Mouse (Mus musculus) intestine, embryonic 16.5 days (tissue): ENCODE measurements around the gene Negr1. TPM values are rescaled to one million over a fixed set of nuclear protein-coding genes. Genes with fewer than 3 reads are reported as not detected.

Source experiments
- ATAC-seq: fragments of 200-750 bp; cut with Nextera tagmentation; 2 replicates; pipeline ENCODE4 v1.8.0; 2017; ENCODE audit warnings: moderate TSS enrichment, moderate library complexity
- H3K27ac ChIP-seq: fragments of 300-500 bp; sonication (generic); 2 replicates; pipeline ENCODE4 v1.5.1; 2014; ENCODE audit warnings: mild to moderate bottlenecking, low read length
- H3K27me3 ChIP-seq: fragments of 300-500 bp; sonication (generic); replicated peaks from 2 replicates; pipeline ENCODE4 v1.6.1; 2014; ENCODE audit warnings: low read length, control low read depth, mixed read lengths; ENCODE audit not compliant: control insufficient read depth, insufficient read depth
- H3K36me3 ChIP-seq: fragments of 300-500 bp; sonication (generic); 2 replicates; pipeline ENCODE4 v1.6.1; 2014; ENCODE audit warnings: low read length, control low read depth; ENCODE audit not compliant: control insufficient read depth, insufficient read depth
- H3K4me1 ChIP-seq: fragments of 300-500 bp; sonication (generic); 2 replicates; pipeline ENCODE4 v1.6.1; 2014; ENCODE audit warnings: low read length, control low read depth, mixed read lengths; ENCODE audit not compliant: control insufficient read depth, insufficient read depth
- H3K4me2 ChIP-seq: fragments of 300-500 bp; sonication (generic); 2 replicates; pipeline ENCODE4 v1.6.1; 2014; ENCODE audit warnings: low read depth, low read length, control low read depth
- H3K4me3 ChIP-seq: fragments of 300-500 bp; sonication (generic); 2 replicates; pipeline ENCODE4 v1.5.1; 2014; ENCODE audit warnings: mild to moderate bottlenecking, low read length
- H3K9ac ChIP-seq: fragments of 300-500 bp; sonication (generic); 2 replicates; pipeline ENCODE4 v1.6.1; 2014; ENCODE audit warnings: low read depth, low read length
- H3K9me3 ChIP-seq: fragments of 300-500 bp; sonication (generic); 2 replicates; pipeline ENCODE4 v1.6.1; 2016; ENCODE audit warnings: low read length, control low read depth; ENCODE audit not compliant: control insufficient read depth
- WGBS: fragments of 180-500 bp; shearing (Covaris S2); extraction: QIAGEN DNeasy Blood & Tissue Kit; methylation state at CpG from one replicate; pipeline ENCODE4 v1.1.7; 2014; 5-methylcytosine and 5-hydroxymethylcytosine counted together
- polyA plus RNA-seq: library from polyadenylated mRNA; unstranded; fragments of >200 nt; fragmentation: Nextera tagmentation; extraction: Ambion mirVana; gene quantifications from 2 replicates; pipeline ENCODE4 v1.2.1, GENCODE M21; 2015

Gene Negr1
- polyA plus RNA-seq, 1 experiment from 2014 or later = 2.5 TPM

GRCm38 (mm10) chr3:156987113-156987512 lies 425.5 kb downstream of the Negr1 start:
- Histone ChIP-seq H3K36me3 (no peaks in the 10 kb centered on the region), H3K9ac (no peak overlapping the region), H3K27ac (no peak overlapping the region), H3K4me3 (no peak overlapping the region), H3K27me3 (no peaks in the 10 kb centered on the region), H3K9me3 (no peaks in the 10 kb centered on the region), H3K4me1 (no peaks in the 10 kb centered on the region), H3K4me2 (no peak overlapping the region)
- 96% methylated on average over 3 of the region's 3 CpGs for WGBS
- no peak for ATAC-seq

- no peak overlapping the region for H3K9ac ChIP-seq
- H3K4me1 ChIP-seq = no peaks in the 10 kb centered on the region
- H3K27me3 ChIP-seq = no peaks in the 10 kb centered on the region
- ATAC-seq = no peak
- no peaks in the 10 kb centered on the region for H3K36me3 ChIP-seq
- H3K4me2 ChIP-seq = no peak overlapping the region
- H3K9me3 ChIP-seq = no peaks in the 10 kb centered on the region
- no peak overlapping the region for H3K4me3 ChIP-seq
- 63% methylated on average over 2 of the region's 2 CpGs for WGBS
- no peak overlapping the region for H3K27ac ChIP-seq
Observed at GRCm38 (mm10) chr3:156992171-156992570, 430.6 kb downstream of the Negr1 start.

- no peak overlapping the region for H3K4me2 ChIP-seq
- no peak overlapping the region for H3K9ac ChIP-seq
- no peaks in the 10 kb centered on the region for H3K4me1 ChIP-seq
- H3K9me3 ChIP-seq = no peaks in the 10 kb centered on the region
- H3K36me3 ChIP-seq = no peaks in the 10 kb centered on the region
- no peaks in the 10 kb centered on the region for H3K27me3 ChIP-seq
- ATAC-seq = no peak
- H3K27ac ChIP-seq = no peak overlapping the region
- WGBS = 79% methylated on average over 1 of the region's 1 CpGs
- H3K4me3 ChIP-seq = no peak overlapping the region
Observed at GRCm38 (mm10) chr3:156992811-156993210, 431.2 kb downstream of the Negr1 start.

- Histone ChIP-seq H3K4me1 (no peaks in the 10 kb centered on the region), H3K4me2 (no peak overlapping the region), H3K27ac (no peak overlapping the region), H3K36me3 (no peaks in the 10 kb centered on the region), H3K9me3 (no peaks in the 10 kb centered on the region), H3K9ac (no peak overlapping the region), H3K27me3 (no peaks in the 10 kb centered on the region), H3K4me3 (no peak overlapping the region)
- peak; percentile 70 for ATAC-seq
- WGBS = 60% methylated on average over 5 of the region's 5 CpGs
Observed at GRCm38 (mm10) chr3:156999177-156999808, 437.7 kb downstream of the Negr1 start.

GRCm38 (mm10) chr3:157021632-157022031 lies 460.0 kb downstream of the Negr1 start:
- H3K4me1 ChIP-seq = no peaks in the 10 kb centered on the region
- ATAC-seq = no peak

GRCm38 (mm10) chr3:157024580-157024979 lies 463.0 kb downstream of the Negr1 start:
- peak; percentile 26; the same call in 1 of the 2 replicates for ATAC-seq
- Histone ChIP-seq H3K27ac (no peak overlapping the region), H3K4me3 (no peak overlapping the region), H3K36me3 (no peaks in the 10 kb centered on the region), H3K9ac (no peak overlapping the region), H3K4me2 (no peak overlapping the region), H3K9me3 (no peaks in the 10 kb centered on the region), H3K4me1 (no peaks in the 10 kb centered on the region), H3K27me3 (no peaks in the 10 kb centered on the region)
- WGBS = 34% methylated on average over 6 of the region's 6 CpGs

More at GRCm38 (mm10) chr3:157021632-157022031, 460.0 kb downstream of the Negr1 start:
- no peaks in the 10 kb centered on the region for H3K27me3 ChIP-seq
- H3K9me3 ChIP-seq = no peaks in the 10 kb centered on the region
- H3K9ac ChIP-seq = no peak overlapping the region
- WGBS = 50% methylated on average over 2 of the region's 2 CpGs
- no peak overlapping the region for H3K27ac ChIP-seq
- H3K36me3 ChIP-seq = no peaks in the 10 kb centered on the region
- no peak overlapping the region for H3K4me3 ChIP-seq
- H3K4me2 ChIP-seq = no peak overlapping the region

GRCm38 (mm10) chr3:157031513-157032142 lies 470.0 kb downstream of the Negr1 start:
- H3K4me1 ChIP-seq = no peaks in the 10 kb centered on the region
- no peaks in the 10 kb centered on the region for H3K27me3 ChIP-seq
- WGBS = 42% methylated on average over 4 of the region's 4 CpGs
- H3K9me3 ChIP-seq = no peaks in the 10 kb centered on the region
- no peaks in the 10 kb centered on the region for H3K36me3 ChIP-seq
- no peak overlapping the region for H3K9ac ChIP-seq
- no peak overlapping the region for H3K27ac ChIP-seq
- H3K4me2 ChIP-seq = no peak overlapping the region
- ATAC-seq = no peak
- no peak overlapping the region for H3K4me3 ChIP-seq

- Histone ChIP-seq H3K9ac (no peak overlapping the region), H3K4me1 (no peaks in the 10 kb centered on the region), H3K4me2 (no peak overlapping the region), H3K27ac (no peak overlapping the region), H3K36me3 (no peaks in the 10 kb centered on the region), H3K4me3 (no peak overlapping the region), H3K27me3 (no peaks in the 10 kb centered on the region), H3K9me3 (no peaks in the 10 kb centered on the region)
- no peak for ATAC-seq
- WGBS = 70% methylated on average over 6 of the region's 6 CpGs
Observed at GRCm38 (mm10) chr3:157036016-157036415, 474.4 kb downstream of the Negr1 start.

GRCm38 (mm10) chr3:157036568-157036967 lies 475.0 kb downstream of the Negr1 start:
- Histone ChIP-seq H3K9ac (no peak overlapping the region), H3K4me1 (no peaks in the 10 kb centered on the region), H3K4me3 (no peak overlapping the region), H3K4me2 (no peak overlapping the region), H3K27me3 (no peaks in the 10 kb centered on the region), H3K27ac (no peak overlapping the region), H3K9me3 (no peaks in the 10 kb centered on the region), H3K36me3 (no peaks in the 10 kb centered on the region)
- 56% methylated on average over 1 of the region's 1 CpGs for WGBS
- ATAC-seq = no peak
